Mouse (Mus musculus) MEL (cell line): ENCODE measurements around the gene Ankrd52. TPM values are rescaled to one million over a fixed set of nuclear protein-coding genes. Genes with fewer than 3 reads are reported as not detected.

Source experiments
- DNase-seq: peaks from one replicate; pipeline ENCODE4 v3.0.0; 2011; ENCODE audit warnings: low read depth, low spot score
- H3K27ac ChIP-seq: 2 replicates; pipeline ENCODE4 v1.5.1; 2012; ENCODE audit warnings: low read depth, mild to moderate bottlenecking, control low read depth, low read length, moderate library complexity; ENCODE audit not compliant: control insufficient read depth
- H3K27me3 ChIP-seq, 2 experiments: fragments of 150-350 bp in 1 of 2; sonication (generic) in 1 of 2; 2 replicates each; pipeline ENCODE4 v1.6.1; 2012; ENCODE audit warnings: low read length in 2 of 2, mild to moderate bottlenecking in 2 of 2, improper control_type of control experiment in 1 of 2, moderate library complexity in 1 of 2; ENCODE audit not compliant: insufficient read depth in 2 of 2, control insufficient read depth in 1 of 2
- H3K36me3 ChIP-seq, 2 experiments: 2 replicates each; pipeline ENCODE4 v1.6.1; 2012 to 2014; ENCODE audit warnings: low read length in 2 of 2, improper control_type of control experiment in 1 of 2, inconsistent platforms in 1 of 2, mild to moderate bottlenecking in 1 of 2; ENCODE audit not compliant: insufficient read depth in 2 of 2, control insufficient read depth in 1 of 2
- H3K4me1 ChIP-seq, 2 experiments: fragments of 150-350 bp in 1 of 2; sonication (generic) in 1 of 2; 2 replicates each; pipeline ENCODE4 v1.6.1; 2012; ENCODE audit warnings: low read length in 2 of 2, improper control_type of control experiment in 1 of 2, mild to moderate bottlenecking in 1 of 2; ENCODE audit not compliant: insufficient read depth in 2 of 2, control insufficient read depth in 1 of 2
- H3K4me3 ChIP-seq, 2 experiments: fragments of 150-350 bp in 1 of 2; sonication (generic) in 1 of 2; 2 replicates each; pipeline ENCODE4 v1.5.1; 2012; ENCODE audit warnings: low read depth in 2 of 2, low read length in 2 of 2, mild to moderate bottlenecking in 2 of 2, moderate library complexity in 2 of 2, control low read depth in 1 of 2, improper control_type of control experiment in 1 of 2; ENCODE audit not compliant: control insufficient read depth in 1 of 2, insufficient read depth in 1 of 2
- H3K79me2 ChIP-seq: 2 replicates; pipeline ENCODE4 v1.6.1; 2012; ENCODE audit warnings: mild to moderate bottlenecking, low read length, moderate library complexity; ENCODE audit not compliant: control insufficient read depth, poor library complexity, insufficient read depth
- H3K9ac ChIP-seq: 2 replicates; pipeline ENCODE4 v1.6.1; 2012; ENCODE audit warnings: low read depth, mild to moderate bottlenecking, control low read depth, low read length, moderate library complexity; ENCODE audit not compliant: control insufficient read depth, poor library complexity, severe bottlenecking
- H3K9me3 ChIP-seq: fragments of 150-350 bp; sonication (generic); replicated peaks from 2 replicates; pipeline ENCODE4 v1.6.1; 2012; ENCODE audit warnings: mild to moderate bottlenecking, low read length, improper control_type of control experiment, moderate library complexity; ENCODE audit not compliant: insufficient read depth
- BHLHE40 ChIP-seq: IDR thresholded peaks from 2 replicates; pipeline ENCODE4 v1.6.1; 2012; ENCODE audit warnings: low read depth, mild to moderate bottlenecking, inconsistent platforms, low read length, improper control_type of control experiment, borderline replicate concordance
- ELF1 ChIP-seq: IDR thresholded peaks from 2 replicates; pipeline ENCODE4 v1.6.1; 2014; ENCODE audit warnings: low read depth, mild to moderate bottlenecking, inconsistent platforms, low read length, improper control_type of control experiment, moderate library complexity
- EP300 ChIP-seq, 2 experiments: IDR thresholded peaks; 2 replicates each; pipeline ENCODE4 v1.6.1; 2011; ENCODE audit warnings: improper control_type of control experiment in 2 of 2, low read length in 2 of 2, low read depth in 1 of 2, mild to moderate bottlenecking in 1 of 2
- ETS1 ChIP-seq: IDR thresholded peaks from 2 replicates; pipeline ENCODE4 v1.6.1; 2012; ENCODE audit warnings: low read depth, mild to moderate bottlenecking, inconsistent platforms, low read length, improper control_type of control experiment, moderate library complexity
- GATA1 ChIP-seq: IDR thresholded peaks from 2 replicates; pipeline ENCODE4 v1.6.1; 2011; ENCODE audit warnings: low read depth, low read length, improper control_type of control experiment
- KAT2A ChIP-seq: conservative IDR thresholded peaks from 2 replicates; pipeline ENCODE4 v1.6.1; 2012; ENCODE audit warnings: low read depth, low read length, improper control_type of control experiment, inconsistent platforms
- MAFK ChIP-seq: IDR thresholded peaks from 2 replicates; pipeline ENCODE4 v1.6.1; 2011; ENCODE audit warnings: low read depth, mild to moderate bottlenecking, low read length, improper control_type of control experiment, borderline replicate concordance
- MXI1 ChIP-seq: IDR thresholded peaks from 2 replicates; pipeline ENCODE4 v1.6.1; 2011; ENCODE audit warnings: mild to moderate bottlenecking, low read depth, low read length, improper control_type of control experiment
- MYB ChIP-seq: IDR thresholded peaks from 2 replicates; pipeline ENCODE4 v1.6.1; 2011; ENCODE audit warnings: mild to moderate bottlenecking, low read depth, low read length, improper control_type of control experiment
- NELFE ChIP-seq: IDR thresholded peaks from 2 replicates; pipeline ENCODE4 v1.6.1; 2011; ENCODE audit warnings: low read depth, low read length, improper control_type of control experiment
- RAD21 ChIP-seq: IDR thresholded peaks from 2 replicates; pipeline ENCODE4 v1.6.1; 2011; ENCODE audit warnings: mild to moderate bottlenecking, low read depth, low read length, improper control_type of control experiment
- RCOR1 ChIP-seq: IDR thresholded peaks from 2 replicates; pipeline ENCODE4 v1.6.1; 2012; ENCODE audit warnings: low read depth, mild to moderate bottlenecking, inconsistent platforms, low read length, improper control_type of control experiment
- SIN3A ChIP-seq: IDR thresholded peaks from 2 replicates; pipeline ENCODE4 v1.6.1; 2012; ENCODE audit warnings: low read length, improper control_type of control experiment, inconsistent platforms
- TAL1 ChIP-seq: IDR thresholded peaks from 2 replicates; pipeline ENCODE4 v1.6.1; 2012; ENCODE audit warnings: mild to moderate bottlenecking, inconsistent platforms, low read length, moderate library complexity, mixed read lengths
- TCF12 ChIP-seq: IDR thresholded peaks from 2 replicates; pipeline ENCODE4 v1.6.1; 2014; ENCODE audit warnings: low read depth, mild to moderate bottlenecking, inconsistent platforms, low read length, improper control_type of control experiment, moderate library complexity
- UBTF ChIP-seq: IDR thresholded peaks from 2 replicates; pipeline ENCODE4 v1.6.1; 2012; ENCODE audit warnings: low read depth, mild to moderate bottlenecking, inconsistent platforms, low read length, improper control_type of control experiment, moderate library complexity, borderline replicate concordance; ENCODE audit not compliant: insufficient read depth
- USF1 ChIP-seq: IDR thresholded peaks from 2 replicates; pipeline ENCODE4 v1.6.1; 2014; ENCODE audit warnings: low read depth, mild to moderate bottlenecking, inconsistent platforms, low read length, improper control_type of control experiment, moderate library complexity
- ZC3H11A ChIP-seq: IDR thresholded peaks from 2 replicates; pipeline ENCODE4 v1.6.1; 2012; ENCODE audit warnings: low read depth, mild to moderate bottlenecking, inconsistent platforms, low read length, improper control_type of control experiment
- ZNF384 ChIP-seq: IDR thresholded peaks from 2 replicates; pipeline ENCODE4 v1.6.1; 2012; ENCODE audit warnings: low read depth, mild to moderate bottlenecking, inconsistent platforms, low read length, improper control_type of control experiment
- polyA plus RNA-seq, 2 experiments: library from polyadenylated mRNA; stranded (reverse) in 1 of 2; unstranded in 1 of 2; fragments of >175 nt in 1 of 2; fragments of >200 nt in 1 of 2; gene quantifications; 2 replicates each; pipeline versions ENCODE4 v1.2.1 to v1.2.4; 2012; ENCODE audit warnings: low replicate concordance in 2 of 2, low read depth in 1 of 2; ENCODE audit not compliant: insufficient read length in 2 of 2, insufficient read depth in 1 of 2, missing spikeins in 1 of 2
- total RNA-seq: library from RNA; depleted of rRNA; stranded (reverse); fragments of 300-350 nt; gene quantifications from 2 replicates; pipeline ENCODE4 v1.2.3, GENCODE M21; 2012

Ankrd52 gene
- total and polyA plus RNA-seq, 3 experiments: 9.5 to 39.9 TPM; not detected in 1

- peak overlapping the region; percentile 98 for H3K27ac ChIP-seq
Observed at GRCm38 (mm10) chr10:128336195-128336594, 40.7 kb upstream of the Ankrd52 start.

DNA sequence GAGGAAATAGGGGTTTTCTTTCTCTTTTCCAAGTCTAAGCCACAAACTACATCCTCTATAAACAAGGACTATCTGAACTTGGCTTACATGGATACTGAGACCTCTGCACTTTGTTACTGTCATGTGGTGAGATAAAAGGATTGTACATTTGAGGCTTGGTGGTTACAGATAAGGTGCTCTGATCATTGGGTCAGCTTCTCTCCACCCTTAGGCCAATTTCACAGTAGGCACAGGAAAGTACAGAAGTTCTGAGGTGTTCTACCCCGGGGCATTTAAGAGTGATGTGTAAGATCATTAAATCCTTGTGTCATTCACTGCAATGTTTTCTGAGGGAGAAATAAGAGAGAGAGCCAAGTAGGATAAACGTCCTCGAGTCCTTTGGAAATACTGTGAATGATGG is 40.3 kb upstream of the Ankrd52 start:
- Histone ChIP-seq H3K79me2 (peaks cover 38% of the 10 kb centered on the region), H3K4me3 (peak overlapping the region; percentile 58 to 73), H3K9me3 (no peaks in the 10 kb centered on the region), H3K36me3 (peaks cover 4 to 57% of the 10 kb centered on the region in 2 experiments; a peak in 3 of 4 replicates), H3K27me3 (no peaks in the 10 kb centered on the region), H3K27ac (peak overlapping the region; percentile 98), H3K9ac (peak overlapping the region; percentile 82), H3K4me1 (peaks cover 18 to 46% of the 10 kb centered on the region in 2 experiments)
- peak; percentile 77 to 83 for TF ChIP-seq EP300 (IDR thresholded peaks at IDR 0.05; ENCODE audit: low read depth in 1 of 2, low read length in 2 of 2)
- TF ChIP-seq UBTF: no peak
- TF ChIP-seq NELFE: no peak
- TF ChIP-seq TAL1: peak; percentile 69
- TF ChIP-seq KAT2A: 0 out of 2 replicates have a peak, but pooled peaks have one; percentile 5
- no peak for TF ChIP-seq MAFK
- peak; percentile 77 for TF ChIP-seq TCF12
- TF ChIP-seq ELF1: no peak
- peak; percentile 88 for TF ChIP-seq GATA1
- TF ChIP-seq ETS1: peak; percentile 72
- TF ChIP-seq SIN3A: peak; percentile 56
- no peak for TF ChIP-seq MYB
- TF ChIP-seq RAD21: no peak
- peak; percentile 58; the same call in 1 of the 2 replicates for TF ChIP-seq USF1
- TF ChIP-seq BHLHE40: peak; percentile 22; the same call in 1 of the 2 replicates
- TF ChIP-seq RCOR1: peak; percentile 76
- TF ChIP-seq MXI1: 0 out of 2 replicates have a peak, but pooled peaks have one; percentile 22
- DNase-seq: peak; percentile 64

More at GRCm38 (mm10) chr10:128336195-128336594, 40.7 kb upstream of the Ankrd52 start:
- TF ChIP-seq KAT2A: 0 out of 2 replicates have a peak, but pooled peaks have one; percentile 14
- no peak for TF ChIP-seq ZC3H11A
- TF ChIP-seq ZNF384: no peak
- no peak for TF ChIP-seq TCF12
- Histone ChIP-seq H3K79me2 (peaks cover 34% of the 10 kb centered on the region), H3K4me3 (peak overlapping the region in 1 of 2 experiments; percentile 58; a peak in 1 of 4 replicates), H3K9ac (peak overlapping the region; percentile 54), H3K36me3 (peaks cover 4 to 55% of the 10 kb centered on the region in 2 experiments; a peak in 3 of 4 replicates), H3K9me3 (no peaks in the 10 kb centered on the region), H3K4me1 (peaks cover 16 to 45% of the 10 kb centered on the region in 2 experiments), H3K27me3 (no peaks in the 10 kb centered on the region)
- DNase-seq: no peak
